Mouse (Mus musculus) C2C12 (cell line): Measurements from ENCODE around the gene Prr19.

Experiments
- CEBPB ChIP-seq: IDR thresholded peaks from one replicate; pipeline ENCODE4 v1.6.1; 2011; ENCODE audit warnings: low read depth, mild to moderate bottlenecking, control low read depth, moderate library complexity
- CTCF ChIP-seq: IDR thresholded peaks from one replicate; pipeline ENCODE4 v1.5.1; 2011; ENCODE audit not compliant: control insufficient read depth, insufficient read depth, insufficient read length
- MAX ChIP-seq: IDR thresholded peaks from one replicate; pipeline ENCODE4 v1.6.1; 2011; ENCODE audit warnings: mild to moderate bottlenecking, control low read depth
- MYOG ChIP-seq: IDR thresholded peaks from one replicate; pipeline ENCODE4 v1.6.1; 2011; ENCODE audit not compliant: control insufficient read depth, insufficient read length; ENCODE audit errors: extremely low read depth
- USF1 ChIP-seq: IDR thresholded peaks from one replicate; pipeline ENCODE4 v1.6.1; 2011; ENCODE audit warnings: low read depth, mild to moderate bottlenecking, control low read depth, moderate library complexity

DNA sequence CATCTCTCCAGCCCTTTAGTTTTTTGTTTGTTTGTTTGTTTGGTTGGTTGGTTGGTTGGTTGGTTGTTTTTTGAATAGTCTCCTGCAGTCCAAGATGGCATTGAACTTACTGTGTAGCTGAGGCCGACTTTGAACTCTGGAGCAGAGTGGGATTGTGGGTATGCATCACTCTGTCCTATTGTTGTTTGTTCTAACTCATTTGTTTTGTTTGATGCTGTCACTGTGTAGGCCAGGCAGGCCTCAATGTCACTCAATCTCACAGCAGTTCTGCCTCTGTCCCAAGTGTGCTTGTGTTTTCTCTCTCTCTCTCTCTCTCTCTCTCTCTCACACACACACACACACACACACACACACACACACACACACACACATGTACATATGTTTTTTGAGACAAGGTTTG lies 39.3 kb upstream of the Prr19 start:
- TF ChIP-seq MYOG (no peak), CTCF (no peak), CEBPB (no peak), USF1 (no peak), MAX (no peak)
